Mouse (Mus musculus) gastrocnemius, postnatal 36 days (tissue): ENCODE measurements at regions not wholly inside any gene's neighbourhood (a gene's known extent, or its start where the extent isn't known, plus 50 kb on each side); places are given as distances from the start of the nearest gene placed in this dataset.

Source experiments
- DNase-seq, 2 experiments: peaks; one replicate each; pipeline ENCODE4 v3.0.0; 2022
- intact Hi-C: fragments of 180-260 bp; cut with DNase I; formaldehyde crosslinking; loops from one replicate; pipeline ENCODE4 v1.15.1; 2025
- microRNA-seq, 2 experiments: library from miRNA; unstranded; fragments of <30 nt; microRNA quantifications; one replicate each; pipeline ENCODE4 v1.2.0; 2021

DNA sequence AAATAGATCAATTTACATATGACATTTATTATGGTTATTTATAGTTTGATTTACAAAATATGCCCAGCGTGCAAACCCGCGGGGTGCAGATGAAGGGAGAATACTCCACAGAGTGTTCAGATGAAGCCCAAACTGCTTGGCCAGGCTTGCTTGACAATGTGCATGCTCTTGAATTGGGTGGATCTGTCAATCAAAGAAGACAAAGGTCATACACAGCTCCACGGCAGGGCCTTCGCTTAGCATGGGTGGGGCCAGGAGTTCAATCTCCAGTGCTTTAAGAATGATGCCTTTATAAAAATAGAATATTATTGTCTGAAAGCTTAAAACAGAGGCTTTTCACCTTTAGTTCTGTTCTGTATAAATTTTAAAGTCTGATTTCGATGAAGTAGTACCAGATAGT, 158.3 kb upstream of the Gm10131 start:
- no peak for DNase-seq
- intact Hi-C loops, result no loop called here

DNA sequence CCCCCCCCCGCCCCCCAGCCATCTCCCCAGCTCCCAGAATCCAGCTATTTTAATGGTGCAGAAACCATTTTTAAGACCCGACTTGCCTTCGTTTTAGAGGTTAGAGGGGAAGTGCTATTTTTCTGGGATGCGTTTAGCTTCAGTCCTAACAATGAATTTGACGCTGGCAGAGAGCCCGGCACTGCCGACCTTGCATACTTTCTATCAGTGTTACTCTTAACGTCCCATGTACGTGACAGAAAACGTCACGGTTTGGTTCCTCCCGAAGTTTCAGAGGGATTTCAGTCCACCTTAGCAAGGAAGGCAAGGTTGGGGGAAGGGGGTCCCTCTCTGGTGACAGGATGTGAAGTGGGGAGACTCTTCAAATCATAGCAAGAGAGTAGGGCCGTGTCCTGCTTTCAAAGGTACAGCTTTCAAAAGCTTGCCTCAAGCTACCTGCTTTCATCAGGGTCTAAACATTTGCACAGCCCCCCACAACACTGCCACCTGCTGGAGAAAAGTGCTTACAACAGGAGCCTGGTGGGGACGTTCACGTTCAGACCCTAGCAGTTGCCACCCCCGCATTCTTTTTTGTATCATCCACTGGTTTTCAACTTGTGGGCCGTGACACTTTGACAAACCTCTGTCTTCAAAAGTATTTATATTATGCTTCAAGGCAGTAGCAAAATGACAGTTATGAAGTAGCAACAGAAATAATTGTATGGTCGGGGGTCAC, 157.4 kb upstream of the Gm10131 start:
- intact Hi-C loops, result no loop called here
- DNase-seq, result no peak

DNA sequence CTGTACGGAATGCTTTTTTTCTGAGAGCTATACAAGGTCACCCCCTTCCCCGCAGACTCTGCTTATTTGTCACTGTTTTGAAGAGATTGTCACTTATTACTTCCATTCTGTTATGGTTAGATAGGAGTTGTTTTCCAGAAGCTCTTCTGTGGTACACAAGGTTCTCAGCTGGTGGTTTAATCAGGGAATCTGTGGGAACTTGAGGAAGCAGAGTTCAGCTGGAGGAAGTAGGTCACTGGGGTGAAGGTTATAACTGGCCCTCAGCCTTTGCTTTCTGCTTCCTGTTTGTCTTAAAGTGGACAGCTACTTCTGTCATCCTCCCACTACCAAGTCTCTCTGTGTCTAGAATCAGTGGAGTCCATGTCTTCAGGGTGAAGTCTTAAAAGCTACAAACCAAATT, 143.4 kb upstream of the Gm10131 start:
- DNase-seq, result no peak
- intact Hi-C loops, result no loop called here

DNA sequence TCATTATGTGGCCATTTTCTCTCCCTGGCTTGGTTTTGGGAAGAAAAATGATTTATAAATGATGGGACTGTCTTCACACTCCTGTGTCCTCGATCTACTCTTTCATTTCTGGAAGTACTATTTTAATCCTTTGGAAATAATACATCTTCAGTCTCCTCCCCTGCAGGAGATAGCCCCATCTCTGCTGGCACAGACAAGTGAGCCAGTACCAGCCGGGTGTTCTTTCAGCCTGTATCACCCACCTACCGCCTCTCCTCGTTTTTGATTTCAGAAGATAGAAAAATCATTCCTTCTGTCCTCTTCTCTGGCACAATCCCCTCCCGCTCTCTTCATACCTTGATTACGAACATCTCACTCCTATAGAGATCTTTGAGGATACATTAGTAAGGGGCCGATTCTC, 140.4 kb upstream of the Gm10131 start:
- intact Hi-C loops, result no loop called here
- DNase-seq, result no peak

DNA sequence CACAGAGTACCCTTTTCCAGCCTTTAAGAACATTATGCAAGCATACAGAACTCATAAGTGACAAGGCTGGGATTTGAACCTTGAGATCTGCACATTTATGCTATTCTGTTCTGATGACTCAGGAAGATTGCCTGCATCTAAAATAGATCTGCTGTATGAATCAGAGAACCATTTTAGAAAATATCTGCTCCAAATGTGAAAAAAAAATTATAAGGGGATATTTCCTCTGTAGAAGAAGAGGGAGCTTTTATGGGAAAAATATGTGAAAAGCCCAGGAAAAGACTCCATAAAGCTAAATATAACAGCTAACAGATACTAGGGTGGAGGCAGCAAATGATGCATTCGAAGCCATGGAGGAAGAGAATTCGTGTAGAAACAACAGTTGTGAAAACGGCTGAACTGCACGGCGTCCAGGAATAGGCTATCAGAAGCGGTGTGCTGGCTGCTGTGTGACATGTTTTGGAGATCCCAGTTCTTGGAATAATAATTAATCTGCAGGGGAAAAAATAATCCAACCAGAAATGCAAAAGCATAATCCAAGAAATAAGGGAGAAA, 127.9 kb upstream of the Gm10131 start:
- DNase-seq, result no peak

DNA sequence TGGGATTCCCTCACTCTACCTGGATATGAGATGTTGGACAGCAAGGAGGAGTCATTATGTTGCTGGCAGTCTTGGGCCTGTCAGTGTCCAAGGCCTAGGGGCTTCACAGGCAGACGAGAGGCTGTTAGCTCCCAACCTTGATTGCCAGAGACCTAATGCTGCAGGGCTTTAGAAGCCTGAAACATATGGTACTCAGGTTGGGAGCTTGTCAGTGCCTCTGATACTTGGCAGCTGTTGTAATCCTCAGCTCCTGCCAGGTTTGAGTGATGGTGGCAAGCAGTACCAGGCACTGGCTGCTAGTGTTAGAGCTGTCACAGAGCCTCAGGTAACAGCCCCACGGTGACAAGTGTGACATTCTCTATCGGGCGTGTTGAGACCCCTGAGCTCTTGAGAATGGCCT, 122.2 kb upstream of the Gm10131 start:
- no peak for DNase-seq
- intact Hi-C loops, result no loop called here

More for the DNA sequence above, 127.9 kb upstream of the Gm10131 start:
- intact Hi-C loops, result no loop called here

DNA sequence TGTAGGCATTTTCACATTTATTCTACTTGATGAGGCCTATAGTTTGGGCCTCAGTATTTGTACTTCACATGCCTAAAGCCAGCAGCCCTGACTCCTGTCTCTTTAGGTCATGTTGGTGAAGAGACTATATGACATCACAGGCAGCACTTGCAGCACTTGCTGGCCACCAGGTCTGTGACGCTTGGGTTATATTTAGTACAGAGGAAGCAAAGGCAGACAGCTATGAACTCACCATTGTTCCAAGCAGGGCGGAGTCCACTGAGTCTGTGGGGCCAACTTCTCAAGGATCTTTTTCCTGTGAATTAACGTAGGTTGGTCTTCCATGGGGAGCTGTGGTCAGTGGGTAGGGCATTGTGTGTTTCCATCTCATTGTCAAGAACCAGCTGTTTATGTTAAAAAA, 117.9 kb upstream of the Gm10131 start:
- DNase-seq, result no peak
- intact Hi-C loops, result no loop called here

DNA sequence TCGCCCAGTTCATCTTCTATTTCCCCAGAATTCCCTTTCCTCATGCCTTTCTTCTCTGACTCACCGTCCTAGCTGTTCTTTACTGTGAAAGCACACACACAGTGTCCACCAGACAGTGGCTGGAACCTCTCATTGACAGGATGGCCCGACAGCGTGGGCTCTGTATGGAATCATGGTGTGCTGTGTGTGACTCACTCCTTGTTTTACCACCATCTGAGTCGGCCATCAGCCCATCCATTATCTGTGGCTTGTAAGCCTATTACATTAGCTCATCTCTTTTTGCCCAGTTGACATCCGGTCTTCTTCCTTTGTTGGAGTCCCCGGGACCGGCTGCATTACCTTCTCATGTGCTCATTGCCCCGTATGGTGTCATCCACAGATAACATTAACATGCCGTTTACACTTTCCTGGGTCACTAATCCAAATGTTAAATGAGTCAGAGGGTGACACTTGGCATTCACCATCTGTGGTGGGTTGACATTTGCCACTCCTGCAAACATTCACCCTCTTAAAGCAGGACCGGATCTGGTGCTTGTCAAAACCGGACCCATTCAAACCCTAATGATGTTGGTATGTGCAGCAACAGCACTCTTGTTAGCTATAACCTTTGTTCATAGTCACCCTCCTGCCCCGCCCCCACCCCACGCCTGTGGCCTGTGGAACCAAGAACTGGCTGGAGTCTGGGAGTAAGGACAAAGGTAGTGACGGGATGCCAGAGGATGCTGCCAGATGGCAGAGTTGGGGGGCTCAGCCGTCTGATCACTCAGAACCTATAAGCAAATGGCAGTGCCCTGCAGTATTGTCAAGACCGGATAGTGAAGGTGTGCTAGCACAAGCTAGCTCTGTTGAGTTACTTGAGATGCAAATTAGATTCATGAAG, 113.7 kb upstream of the Gm10131 start:
- intact Hi-C loops, result no loop called here

DNA sequence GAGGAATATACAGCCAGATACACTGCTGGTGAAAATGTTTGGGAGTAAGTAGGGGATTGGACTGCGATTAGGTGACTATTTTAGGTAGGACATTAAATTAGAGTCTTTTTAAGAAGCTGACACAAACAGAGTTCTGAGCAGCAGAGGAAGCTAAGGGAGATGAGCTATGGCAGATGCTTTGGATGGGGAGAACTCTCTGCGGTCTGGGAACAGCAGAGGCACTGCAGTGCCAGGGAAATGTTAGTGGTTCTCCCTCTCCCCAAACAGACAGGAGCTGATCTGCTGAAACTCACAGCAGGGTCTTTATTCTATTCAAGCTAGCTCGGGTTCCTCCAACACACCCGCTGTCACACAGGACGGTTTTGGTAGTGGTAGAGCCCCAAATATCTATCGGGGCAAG, 110.7 kb upstream of the Gm10131 start:
- intact Hi-C loops, result no loop called here
- DNase-seq, result no peak

More for the DNA sequence above, 113.7 kb upstream of the Gm10131 start:
- no peak for DNase-seq

Small RNAs in the stretch of these regions (microRNA-seq; reads per million reads assigned to microRNA genes)
- gene Gm23177, result 0 reads per million in 2 experiments
